22 mouse cellular contexts compared by ENCODE assay signal in genomic region chr14:93523430-93523829, GRCm38 (mm10).
A peak's percentile ranks its signal among the peaks of the same experiment; 100 is the strongest.
DNase-seq lines count a peak whose midpoint lies in the region; ATAC-seq lines count a peak whose summit lies in the region.
"Had no signal": no experiment of that assay in that cellular context is flagged by ENCODE, and none has a peak within 500 bp of the region (broad histone marks: within the 10 kb centered on the region; RNA-seq: fewer than 3 reads in every experiment).

No protein-coding gene starts in this region.

- H3K4me3 ChIP-seq in kidney, embryonic 14.5 days (ENCODE audit: low read length) = no peak overlapping the region
- no peak overlapping the region for H3K4me3 ChIP-seq in kidney, embryonic 16.5 days (ENCODE audit: low read length)
- no peak overlapping the region for H3K4me3 ChIP-seq in midbrain, embryonic 13.5 days (replicated peaks)
- H3K4me3 ChIP-seq in midbrain, embryonic 10.5 days = no peak overlapping the region
- H3K4me3 ChIP-seq: embryonic facial prominence, embryonic 13.5 days; embryonic facial prominence, embryonic 15.5 days; erythroblast, embryonic 14.5 days; forebrain, embryonic 10.5 days; forebrain, embryonic 12.5 days had no signal

- H3K4me1 ChIP-seq in kidney, embryonic 14.5 days (ENCODE audit: control insufficient read depth, insufficient read depth, low read length) = no peaks in the 10 kb centered on the region; the same call in 1 of the 2 replicates
- 0 out of 2 replicates have a peak, but pooled peaks cover 3% of the 10 kb centered on the region for H3K4me1 ChIP-seq in kidney, embryonic 16.5 days (ENCODE audit: insufficient read depth, low read length)
- H3K4me1 ChIP-seq in midbrain, embryonic 13.5 days (replicated peaks) = peaks cover 7% of the 10 kb centered on the region; the same call in 1 of the 2 replicates
- peaks cover 8% of the 10 kb centered on the region; the same call in 1 of the 2 replicates for H3K4me1 ChIP-seq in midbrain, embryonic 10.5 days
- H3K4me1 ChIP-seq: embryonic facial prominence, embryonic 13.5 days; embryonic facial prominence, embryonic 15.5 days; forebrain, embryonic 12.5 days had no signal

- peak; percentile 75; the same call in 1 of the 2 replicates for ATAC-seq in kidney, embryonic 14.5 days (ENCODE audit: low FRiP score, low TSS enrichment)
- ATAC-seq in kidney, embryonic 16.5 days (ENCODE audit: low FRiP score, low TSS enrichment) = 0 out of 2 replicates have a peak, but pooled peaks have one; percentile 23
- ATAC-seq in midbrain, embryonic 13.5 days = no peak
- ATAC-seq: forebrain, embryonic 14.5 days had no signal

- H3K36me3 ChIP-seq in kidney, embryonic 14.5 days (ENCODE audit: control insufficient read depth, insufficient read depth, low read length) = no peaks in the 10 kb centered on the region
- H3K36me3 ChIP-seq in kidney, embryonic 16.5 days (ENCODE audit: insufficient read depth, low read length) = no peaks in the 10 kb centered on the region
- H3K36me3 ChIP-seq in midbrain, embryonic 13.5 days = no peaks in the 10 kb centered on the region
- H3K36me3 ChIP-seq in midbrain, embryonic 10.5 days = no peaks in the 10 kb centered on the region
- H3K36me3 ChIP-seq: embryonic facial prominence, embryonic 13.5 days; embryonic facial prominence, embryonic 15.5 days; forebrain, embryonic 10.5 days; forebrain, embryonic 12.5 days had no signal

- H3K9me3 ChIP-seq in kidney, embryonic 14.5 days (ENCODE audit: control insufficient read depth, low read length) = no peaks in the 10 kb centered on the region
- no peaks in the 10 kb centered on the region for H3K9me3 ChIP-seq in kidney, embryonic 16.5 days (ENCODE audit: low read length)
- H3K9me3 ChIP-seq in midbrain, embryonic 13.5 days = no peaks in the 10 kb centered on the region
- H3K9me3 ChIP-seq in midbrain, embryonic 10.5 days (replicated peaks) = no peaks in the 10 kb centered on the region
- H3K9me3 ChIP-seq: embryonic facial prominence, embryonic 13.5 days; embryonic facial prominence, embryonic 15.5 days; forebrain, embryonic 10.5 days; forebrain, embryonic 12.5 days had no signal

- no peak overlapping the region for H3K4me2 ChIP-seq in kidney, embryonic 14.5 days (replicated peaks; ENCODE audit: low read depth, low read length)
- no peak overlapping the region for H3K4me2 ChIP-seq in kidney, embryonic 16.5 days (replicated peaks; ENCODE audit: low read depth, low read length)
- no peak overlapping the region for H3K4me2 ChIP-seq in midbrain, embryonic 13.5 days (replicated peaks)
- H3K4me2 ChIP-seq: embryonic facial prominence, embryonic 13.5 days; embryonic facial prominence, embryonic 15.5 days; forebrain, embryonic 12.5 days had no signal

- H3K27ac ChIP-seq in kidney, embryonic 14.5 days (ENCODE audit: low read depth, low read length) = no peak overlapping the region
- no peak overlapping the region for H3K27ac ChIP-seq in kidney, embryonic 16.5 days (ENCODE audit: low read length)
- H3K27ac ChIP-seq in midbrain, embryonic 13.5 days = peak overlapping the region; percentile 14; the same call in 1 of the 2 replicates
- H3K27ac ChIP-seq in midbrain, embryonic 10.5 days (replicated peaks) = no peak overlapping the region
- H3K27ac ChIP-seq: embryonic facial prominence, embryonic 13.5 days; embryonic facial prominence, embryonic 15.5 days; forebrain, embryonic 10.5 days; forebrain, embryonic 12.5 days had no signal

- no peaks in the 10 kb centered on the region for H3K27me3 ChIP-seq in kidney, embryonic 14.5 days (ENCODE audit: control insufficient read depth, insufficient read depth, low read length)
- H3K27me3 ChIP-seq in kidney, embryonic 16.5 days (ENCODE audit: insufficient read depth, low read length) = no peaks in the 10 kb centered on the region
- H3K27me3 ChIP-seq in midbrain, embryonic 13.5 days = no peaks in the 10 kb centered on the region
- no peaks in the 10 kb centered on the region for H3K27me3 ChIP-seq in midbrain, embryonic 10.5 days (ENCODE audit: low read depth, poor library complexity, severe bottlenecking)
- H3K27me3 ChIP-seq: embryonic facial prominence, embryonic 13.5 days; embryonic facial prominence, embryonic 15.5 days; forebrain, embryonic 12.5 days had no signal

- H3K9ac ChIP-seq in kidney, embryonic 14.5 days (ENCODE audit: low read depth, low read length) = no peak overlapping the region
- no peak overlapping the region for H3K9ac ChIP-seq in kidney, embryonic 16.5 days (replicated peaks; ENCODE audit: low read length)
- no peak overlapping the region for H3K9ac ChIP-seq in midbrain, embryonic 13.5 days (replicated peaks)
- H3K9ac ChIP-seq: embryonic facial prominence, embryonic 13.5 days; embryonic facial prominence, embryonic 15.5 days; forebrain, embryonic 12.5 days had no signal

- 57% methylated on average over 8 of the region's 8 CpGs for WGBS in kidney, embryonic 14.5 days
- 56% methylated on average over 8 of the region's 8 CpGs for WGBS in kidney, embryonic 16.5 days
- WGBS in midbrain, embryonic 13.5 days = 80% methylated on average over 8 of the region's 8 CpGs
- 81% methylated on average over 8 of the region's 8 CpGs for WGBS in midbrain, embryonic 10.5 days

- no peak for DNase-seq in kidney, postnatal 4 days
- DNase-seq in kidney, adult 18-20 months = no peak
- no peak for DNase-seq in midbrain, embryonic 10.5 days (ENCODE audit: low spot score)
- DNase-seq: adrenal gland, adult 2 months; adrenal gland, postnatal 10 days; adrenal gland, postnatal 25 days; cerebellum, adult 11 months; cerebellum, adult 18-20 months; cerebellum, adult 8-10 months; cerebellum, adult 9-11 months; cerebellum, postnatal 14 days; cerebellum, postnatal 36 days; embryo, embryonic 11 days had no signal
